Mouse (Mus musculus): ENCODE data around the gene Rai1. TPM values are rescaled to one million over a fixed set of nuclear protein-coding genes. Genes with fewer than 3 reads are reported as not detected.

The Rai1 gene
- total RNA-seq, 4 experiments from 2014 or later = 46.6 to 87.7 (median 60.0) TPM

DNA sequence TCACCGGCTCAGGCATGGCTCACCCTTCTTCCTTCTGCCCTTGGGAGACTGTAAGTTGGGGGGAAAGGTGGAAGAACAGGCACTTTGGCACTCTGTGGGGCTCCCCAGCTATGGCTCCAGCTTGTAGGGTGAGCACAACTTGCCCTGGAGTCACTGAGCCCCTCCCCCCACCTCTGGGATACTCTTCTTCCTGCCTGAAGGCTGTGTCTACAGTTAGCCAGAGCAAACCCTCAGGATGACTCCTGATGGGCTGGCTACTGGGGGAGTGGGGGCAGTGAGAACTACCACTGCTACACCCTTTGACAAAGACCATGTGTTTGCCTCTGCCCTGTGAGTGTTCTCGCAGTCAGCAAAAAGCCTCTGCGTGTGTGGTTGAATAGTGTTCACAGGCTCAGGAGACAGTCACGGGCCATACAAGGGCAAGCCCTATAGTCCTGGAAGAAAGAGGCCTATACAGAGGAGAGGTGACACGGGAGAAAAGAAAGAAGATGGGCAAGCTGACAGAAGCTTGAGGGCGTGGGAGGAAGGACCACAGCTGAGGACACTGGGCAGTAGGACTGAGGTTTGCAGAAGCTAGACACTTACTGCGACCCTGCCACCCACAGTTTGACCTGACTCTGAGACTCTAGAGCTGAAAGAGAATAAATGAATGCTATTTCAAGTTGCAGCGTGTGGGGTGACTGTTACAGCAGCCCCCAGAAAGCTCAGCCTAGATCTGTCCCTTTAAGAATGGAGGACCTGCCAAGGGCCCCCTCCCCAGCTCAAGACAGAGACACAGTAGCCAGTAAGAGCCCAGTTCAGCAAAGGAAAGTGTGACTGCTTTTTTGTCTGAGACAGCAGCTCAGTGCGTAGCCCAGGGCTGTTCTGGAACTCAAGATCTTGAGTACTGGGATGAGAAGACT, 9.7 kb upstream of the Rai1 start:
- no peak for DNase-seq

DNA sequence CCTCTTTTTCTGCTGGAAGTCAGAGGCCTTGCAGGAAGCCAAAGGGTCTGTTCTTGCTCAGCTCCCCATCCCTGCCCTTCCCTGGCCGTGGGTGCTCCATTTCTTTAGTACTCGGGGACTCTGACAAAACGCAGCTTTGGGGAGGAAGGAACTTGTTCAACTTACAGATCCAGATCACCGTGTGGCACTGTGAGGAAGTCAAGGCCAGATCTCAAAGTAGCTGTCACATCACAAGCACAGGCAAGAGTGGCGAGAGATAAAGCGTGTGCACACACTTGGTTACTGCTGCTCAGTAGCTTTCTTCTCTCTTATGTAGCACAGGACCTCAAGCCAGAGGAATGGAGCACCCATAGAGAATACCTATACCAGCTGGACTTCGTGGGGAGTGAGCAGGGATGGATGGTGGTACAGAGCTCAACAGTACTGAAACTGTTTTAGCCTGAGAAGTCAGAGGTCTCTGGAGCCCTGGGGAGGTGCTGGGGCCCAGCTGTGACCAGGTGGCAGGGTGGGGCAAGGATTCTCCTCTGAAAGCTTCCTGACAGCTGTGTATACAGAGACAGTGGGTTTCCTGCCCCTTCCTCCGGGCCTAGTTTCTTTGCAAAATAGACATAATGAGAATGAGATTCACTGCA, 5.1 kb upstream of the Rai1 start:
- DNase-seq = no peak

DNA sequence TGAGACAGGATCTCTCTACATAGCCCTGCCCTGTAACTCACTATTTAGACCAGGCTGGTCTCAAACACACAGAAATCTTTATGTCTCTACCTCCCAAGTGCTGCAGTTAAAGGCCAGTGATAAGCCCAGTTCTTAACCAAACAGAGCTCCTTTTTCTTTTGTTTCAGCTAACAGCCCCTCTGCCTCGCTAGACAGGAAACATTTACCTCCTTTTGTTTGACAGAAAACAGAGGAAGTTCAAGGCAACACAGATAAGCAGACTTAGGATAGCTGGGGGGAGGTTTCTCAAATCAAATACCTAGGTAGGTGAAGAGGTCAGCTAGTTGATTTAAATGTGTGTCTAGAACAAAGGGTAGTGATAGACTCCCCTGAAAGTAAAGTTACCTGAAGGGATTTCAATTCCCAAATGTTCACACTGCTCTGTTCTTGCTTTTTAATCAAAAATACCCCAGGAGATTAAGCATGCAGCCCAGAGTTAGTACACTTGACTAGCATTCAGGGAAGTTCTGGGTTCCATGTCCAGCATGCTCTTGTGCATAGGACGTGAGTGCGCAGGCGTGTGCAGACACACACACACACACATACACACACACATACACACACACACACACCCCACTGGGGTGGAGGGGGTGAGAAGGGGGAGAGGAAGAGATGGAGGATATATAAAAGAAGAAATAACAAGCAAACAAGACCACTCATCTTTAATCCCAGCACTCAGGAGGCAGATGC, 3.8 kb upstream of the Rai1 start:
- no peak for DNase-seq

DNA sequence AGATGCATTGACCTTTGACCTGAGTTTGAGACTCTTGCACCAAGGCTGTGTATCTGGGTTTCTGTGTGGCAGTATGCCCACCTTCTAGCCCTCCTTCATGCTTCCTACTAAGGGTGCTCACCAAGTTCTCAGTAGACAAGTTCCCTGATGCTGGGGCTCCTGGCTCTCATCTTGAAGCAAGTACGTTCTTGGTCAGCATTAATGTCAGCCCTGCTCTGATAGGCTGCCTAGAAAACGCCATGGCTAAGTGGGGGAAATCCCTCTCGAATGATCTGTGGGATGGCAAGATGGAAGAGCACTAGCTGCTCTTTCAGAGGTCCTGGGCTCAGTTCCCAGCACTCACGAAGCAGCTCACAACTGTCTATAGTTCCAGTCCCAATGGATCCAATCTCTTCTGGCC, 2.8 kb upstream of the Rai1 start:
- DNase-seq = no peak

DNA sequence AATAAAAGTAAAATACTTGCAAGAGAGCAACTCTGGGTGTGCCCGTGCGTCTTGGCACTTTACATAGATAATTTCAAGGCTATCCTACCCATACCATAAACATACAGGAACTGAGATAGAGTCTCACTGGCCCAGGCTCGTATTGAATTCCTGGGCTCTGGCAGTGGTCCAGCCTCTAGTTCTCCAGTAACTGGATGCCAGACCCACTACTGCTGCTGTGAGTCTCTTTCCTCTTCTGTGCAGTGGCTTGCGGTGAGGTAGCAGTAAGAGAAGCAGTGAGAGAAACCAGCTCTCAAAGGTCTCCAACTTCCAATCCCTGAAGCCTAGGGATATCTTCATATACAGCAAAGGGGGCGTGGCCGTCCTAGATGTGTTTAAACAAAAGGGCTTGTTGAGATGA, 2.1 kb upstream of the Rai1 start:
- no peak for DNase-seq

DNA sequence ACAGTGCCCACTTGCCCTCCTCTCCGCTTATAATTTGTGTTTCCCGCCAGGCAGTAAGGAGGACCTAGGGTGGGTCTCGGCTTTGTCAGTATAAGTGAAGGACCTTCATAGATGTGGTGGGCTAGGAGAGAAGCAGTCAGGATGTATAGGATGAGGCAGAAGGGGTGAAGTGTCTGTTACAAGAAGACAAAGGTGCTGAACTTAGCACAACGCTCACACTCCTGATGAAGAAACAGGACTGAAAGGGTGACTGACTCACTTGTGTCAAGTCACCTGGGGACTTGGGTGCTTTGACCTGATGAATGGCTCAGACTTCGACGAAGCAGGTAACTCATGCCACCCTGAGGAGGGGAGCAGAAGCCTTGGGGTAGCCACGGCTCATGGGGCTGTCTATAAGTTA, 1.2 kb upstream of the Rai1 start:
- DNase-seq = no peak

DNA sequence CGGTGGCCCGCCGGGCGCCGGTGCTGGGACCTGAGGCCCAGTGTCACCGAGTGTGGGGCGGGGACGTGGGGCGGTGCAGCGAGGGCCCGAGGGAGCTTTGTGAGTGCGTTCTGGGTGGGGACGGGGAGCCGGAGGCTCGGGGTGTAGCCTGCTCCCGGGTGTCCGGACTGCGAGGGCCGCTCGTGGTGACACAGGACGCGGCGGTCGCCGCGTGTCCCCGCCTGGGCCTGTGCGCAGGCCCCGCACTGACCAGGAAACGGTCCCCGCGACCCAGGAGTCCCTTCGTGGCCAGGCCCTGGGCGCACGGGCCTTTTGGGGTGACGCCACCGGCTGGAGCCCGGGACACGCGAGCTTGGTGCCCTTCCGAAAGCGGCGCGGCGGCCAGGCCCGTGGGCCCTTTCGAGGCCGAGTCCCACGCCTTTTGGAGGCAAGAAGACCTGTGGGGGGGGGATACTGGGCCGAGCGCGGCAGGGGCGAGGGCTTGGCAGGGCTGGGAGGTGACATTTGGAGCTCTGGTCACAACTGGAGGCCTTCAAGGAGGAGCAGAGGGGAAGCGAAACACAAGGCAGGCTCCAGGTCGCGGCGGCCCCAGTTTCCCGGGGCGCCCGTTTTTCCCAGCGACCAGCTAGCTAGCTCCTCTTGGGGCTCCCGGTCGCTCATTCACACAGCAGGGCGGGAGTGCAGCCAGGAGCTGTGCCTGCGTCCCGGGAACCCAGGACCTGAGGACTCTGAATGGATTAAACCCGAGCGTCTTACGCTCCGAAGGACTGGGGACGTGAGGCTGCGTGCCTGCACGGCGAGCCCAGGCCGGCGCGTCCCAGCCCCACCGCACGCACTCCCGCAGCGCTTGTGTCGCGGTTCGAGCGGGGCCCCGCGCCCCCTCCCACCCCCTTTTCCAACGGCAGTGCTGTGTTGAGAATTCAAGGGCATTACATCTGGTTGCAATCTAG, 1.1 kb downstream of the Rai1 start:
- peak; percentile 69 for DNase-seq

DNA sequence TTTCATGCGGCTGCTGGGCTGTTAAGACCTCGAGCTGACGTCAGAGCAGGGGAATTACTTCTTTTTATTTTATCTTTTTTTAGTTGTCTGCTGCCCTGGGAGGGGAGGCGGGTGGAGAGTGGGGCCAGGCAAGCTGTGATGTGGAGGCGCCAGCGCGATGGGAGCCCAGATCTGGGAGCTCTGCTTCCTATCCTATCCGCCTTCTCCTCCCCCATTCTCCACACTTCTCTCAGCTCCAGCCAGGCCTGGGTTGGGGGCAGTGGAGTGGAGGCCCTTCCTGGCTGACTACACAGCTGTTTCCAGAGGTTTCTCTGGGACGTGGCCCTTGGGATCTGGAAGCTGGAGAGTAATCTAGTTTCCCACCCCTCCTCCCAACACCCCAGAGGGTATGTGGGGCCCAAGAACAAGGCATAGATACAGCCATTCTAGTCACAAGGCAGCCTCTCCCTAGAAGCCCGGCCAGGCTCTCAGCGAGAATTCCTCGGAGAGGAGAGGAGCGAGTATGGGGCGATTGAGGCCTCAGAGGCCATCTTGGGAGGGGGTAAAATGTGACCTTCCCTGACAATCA, 1.8 kb downstream of the Rai1 start:
- DNase-seq = peak; percentile 53

DNA sequence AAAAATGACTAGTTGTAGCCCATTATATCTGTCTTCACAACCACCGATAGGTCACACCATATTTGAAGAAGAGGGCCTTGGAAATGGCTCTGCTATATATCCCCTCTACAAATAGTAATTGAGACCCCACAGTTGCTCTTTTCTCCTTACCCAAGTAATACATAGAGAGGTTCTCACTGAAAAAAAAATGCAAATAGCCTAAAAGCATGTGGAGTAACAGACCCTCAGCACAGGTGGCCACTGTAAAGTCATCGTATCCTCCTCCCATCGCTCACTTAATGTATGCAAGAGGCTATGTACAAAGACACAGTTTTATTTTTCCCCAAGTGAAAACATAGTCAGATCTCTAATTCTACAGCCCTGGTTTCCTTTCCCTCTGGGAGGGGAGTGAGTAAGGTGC, 2.6 kb downstream of the Rai1 start:
- no peak for DNase-seq

DNA sequence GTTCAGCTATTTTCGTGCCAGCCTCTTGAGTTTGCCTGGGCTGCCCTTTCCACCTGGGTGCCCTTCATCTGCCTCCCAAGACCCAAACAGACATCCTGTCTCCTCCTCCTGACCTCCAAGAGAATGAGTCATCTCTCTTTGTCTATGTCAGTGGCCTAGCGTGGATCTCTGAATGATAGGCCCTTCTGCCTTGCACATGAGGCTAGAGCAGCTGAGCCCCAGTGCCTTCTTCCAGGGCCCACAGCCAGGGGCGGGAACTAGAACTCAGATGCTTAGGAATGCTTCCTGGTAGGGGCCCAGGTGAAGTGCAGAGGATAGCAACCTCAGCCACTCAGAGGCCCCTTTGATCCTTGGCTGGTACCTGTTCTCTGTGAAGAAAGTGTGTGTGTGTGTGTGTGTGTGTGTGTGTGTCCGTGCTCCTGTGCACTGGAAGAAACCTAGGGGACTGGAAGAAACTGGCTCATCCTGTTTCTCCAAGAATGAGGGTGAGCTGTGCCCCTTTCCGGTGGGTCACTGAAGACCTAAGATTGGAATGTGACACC, 3.9 kb downstream of the Rai1 start:
- peak; percentile 65 for DNase-seq

DNA sequence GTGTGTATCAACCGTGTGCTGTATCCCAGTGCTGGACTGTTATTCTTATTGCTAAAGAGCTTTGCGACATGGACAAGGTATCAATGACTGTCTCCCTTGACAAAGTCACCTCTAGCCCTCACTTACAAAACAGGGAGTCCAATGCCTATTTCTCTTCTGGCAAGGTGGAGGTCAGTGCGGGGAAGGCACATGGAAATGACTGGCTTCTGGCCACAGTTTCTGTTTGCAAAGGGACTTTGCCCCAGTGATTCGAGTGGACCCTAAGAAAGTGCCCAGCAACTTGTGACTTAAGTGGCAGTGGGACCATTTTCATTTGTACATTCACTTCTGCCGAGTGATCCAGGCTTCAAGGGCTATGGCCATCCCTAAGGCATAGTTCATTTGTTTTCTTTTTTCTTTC, 5.6 kb downstream of the Rai1 start:
- DNase-seq = no peak

DNA sequence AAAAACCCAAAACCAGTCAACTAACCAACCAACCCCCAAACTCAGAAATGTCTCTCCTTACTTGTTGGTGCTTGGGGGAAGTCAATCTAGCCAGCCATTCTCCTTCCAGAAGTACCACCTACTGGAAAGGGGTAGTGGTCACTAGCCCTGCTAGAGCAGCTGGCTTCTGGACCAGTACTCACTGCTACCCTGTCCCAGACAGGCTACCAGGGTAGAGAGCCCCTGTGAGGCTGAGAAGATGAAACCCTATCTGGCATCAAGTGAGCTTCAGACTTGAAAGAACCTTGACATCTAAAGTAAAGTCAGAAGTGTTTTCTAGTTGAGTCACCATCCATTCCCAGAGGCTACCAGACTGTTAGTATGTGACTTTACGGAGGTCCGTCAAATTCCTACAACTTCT, 6.8 kb downstream of the Rai1 start:
- DNase-seq = no peak

DNA sequence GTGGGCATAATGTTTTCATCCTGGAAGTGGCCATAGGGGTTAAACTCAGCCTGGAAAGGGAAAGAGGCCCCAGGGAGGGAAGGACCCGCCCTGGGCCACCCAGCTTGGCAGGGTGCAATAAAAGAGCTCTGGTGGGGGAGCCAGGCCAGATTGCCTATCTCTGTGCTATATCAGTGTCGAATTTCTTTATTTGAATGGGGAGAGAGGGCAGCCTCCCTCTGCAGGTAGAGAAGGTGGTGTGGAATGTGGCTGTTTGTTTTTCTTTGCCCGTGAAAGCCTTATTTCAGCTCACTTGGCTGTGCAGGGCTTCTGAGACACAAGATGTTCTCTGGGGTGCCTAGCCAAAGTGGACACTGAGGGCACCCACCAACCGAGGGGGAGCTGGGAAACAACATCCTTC, 8.8 kb downstream of the Rai1 start:
- DNase-seq = no peak

DNA sequence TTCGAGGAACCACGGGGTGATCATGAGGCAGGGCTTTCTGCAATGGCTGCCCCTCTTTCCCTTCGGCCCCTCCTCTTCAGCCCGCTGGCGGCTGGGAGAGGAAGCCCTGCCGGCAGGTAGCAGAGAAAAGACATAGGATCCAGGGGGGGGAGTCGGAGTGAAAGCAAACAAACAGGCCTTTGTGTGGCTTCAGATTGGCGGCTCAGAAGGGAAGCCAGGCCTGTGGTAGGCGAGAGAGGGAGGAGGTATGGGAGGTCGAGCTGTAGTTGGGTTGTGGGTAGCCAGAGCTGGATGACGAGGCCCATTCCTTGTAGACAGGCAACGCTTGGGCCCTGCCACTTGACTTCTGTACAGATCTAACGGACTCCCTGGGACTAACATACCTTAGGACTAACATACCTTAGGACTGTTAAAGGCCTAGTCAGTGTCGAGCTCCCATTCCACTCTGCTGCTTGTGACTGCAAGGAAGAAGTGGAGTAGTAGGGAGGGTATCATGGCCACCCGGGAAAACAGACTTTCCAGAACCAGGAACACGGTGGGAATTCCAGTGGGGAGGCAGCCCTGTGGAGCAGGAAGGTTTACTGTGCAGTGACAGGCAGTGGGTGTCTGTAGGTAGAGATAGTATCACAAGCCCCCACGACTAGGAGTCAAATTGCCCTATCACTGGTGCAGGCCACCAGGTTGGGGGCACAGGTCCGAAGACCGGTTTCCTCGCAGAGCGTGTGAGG, 9.6 kb downstream of the Rai1 start:
- DNase-seq = peak; percentile 35

DNA sequence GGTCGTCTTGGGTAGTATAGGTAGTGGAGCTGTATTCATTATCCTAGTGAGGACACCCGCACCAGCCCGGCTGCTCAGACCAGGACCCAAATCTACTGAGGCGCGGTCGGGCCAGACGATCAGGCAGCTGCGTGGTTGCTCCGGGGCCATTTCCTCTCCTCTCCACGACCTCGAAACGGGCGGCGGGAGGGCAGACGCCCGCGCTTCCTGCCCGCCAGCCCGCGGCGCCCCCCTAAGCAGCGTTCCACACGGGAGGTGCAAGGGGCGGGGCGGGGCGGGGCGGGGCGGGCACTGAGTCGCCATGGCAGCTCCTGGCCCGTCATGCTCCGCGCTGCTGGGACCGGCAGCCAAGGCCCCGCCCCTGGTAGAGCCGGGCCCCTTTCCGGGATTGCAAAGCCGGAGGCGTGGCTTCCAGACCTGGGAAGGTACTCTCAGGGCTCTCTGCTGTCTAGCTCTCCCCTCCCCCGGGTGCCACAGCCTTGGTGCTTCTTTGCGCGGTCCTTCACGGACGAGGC, 10.3 kb downstream of the Rai1 start:
- DNase-seq = peak; percentile 96

DNA sequence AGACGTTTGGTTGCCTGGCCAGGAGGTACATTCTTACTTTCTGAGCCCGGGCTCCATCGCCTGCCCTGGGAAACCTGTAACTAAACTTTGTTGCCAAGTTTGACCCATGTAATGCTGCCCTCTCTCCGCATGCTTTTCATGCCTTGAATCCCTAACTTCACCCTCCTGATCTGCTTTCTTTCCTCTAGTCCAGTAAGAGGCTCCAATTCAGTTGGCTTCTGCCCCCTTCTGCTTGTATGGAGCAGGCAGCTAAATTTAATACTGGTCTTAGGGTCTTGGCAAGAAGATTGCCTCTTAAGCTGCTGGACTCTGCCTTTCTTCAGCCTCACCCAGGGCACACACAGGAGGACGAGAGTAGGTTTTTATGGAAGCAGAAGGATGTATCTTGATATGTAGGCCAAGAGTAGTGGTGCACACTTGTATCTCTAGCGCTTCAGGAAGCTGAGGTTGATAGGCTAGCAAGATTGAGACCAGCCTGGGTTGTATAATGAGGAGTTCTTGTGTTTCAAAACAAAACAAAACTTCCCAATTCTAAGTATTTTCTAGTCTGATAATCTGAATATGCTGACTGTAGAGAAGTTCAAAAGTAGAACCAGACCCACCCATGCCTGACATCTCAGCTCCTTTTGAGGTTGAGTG, 10.9 kb downstream of the Rai1 start:
- DNase-seq = no peak

DNA sequence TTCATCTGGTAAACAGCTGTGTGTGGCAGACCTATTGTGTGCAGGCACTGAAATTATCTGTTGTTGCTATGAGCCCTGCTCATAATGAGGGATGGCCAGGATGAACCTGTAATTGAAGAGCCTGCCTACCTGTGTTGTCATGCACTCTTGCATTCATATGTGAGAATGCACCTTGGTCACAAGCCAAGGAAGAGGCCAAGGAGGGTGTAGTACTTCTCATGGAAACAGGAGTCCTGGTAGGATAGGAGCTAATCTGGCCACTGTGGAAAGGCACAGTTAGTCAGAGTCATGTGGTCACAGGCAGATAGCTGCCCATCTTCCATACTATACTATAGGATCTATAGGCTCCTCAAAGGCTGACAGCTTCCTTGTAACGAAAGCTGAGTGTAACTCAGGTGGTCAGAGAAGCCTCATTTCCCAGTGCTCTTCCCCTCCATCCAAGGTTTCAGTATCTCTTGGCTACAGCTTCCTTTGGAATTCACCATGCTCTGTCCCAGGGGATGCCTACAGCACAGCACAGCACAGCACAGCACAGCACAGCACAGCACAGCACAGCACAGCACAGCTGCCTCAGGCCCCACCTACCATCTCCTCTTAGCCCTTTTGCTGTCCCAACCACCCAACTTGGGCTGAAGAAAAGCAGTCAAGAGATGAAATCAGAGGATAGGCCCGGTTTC, 15.9 kb downstream of the Rai1 start:
- DNase-seq = no peak

DNA sequence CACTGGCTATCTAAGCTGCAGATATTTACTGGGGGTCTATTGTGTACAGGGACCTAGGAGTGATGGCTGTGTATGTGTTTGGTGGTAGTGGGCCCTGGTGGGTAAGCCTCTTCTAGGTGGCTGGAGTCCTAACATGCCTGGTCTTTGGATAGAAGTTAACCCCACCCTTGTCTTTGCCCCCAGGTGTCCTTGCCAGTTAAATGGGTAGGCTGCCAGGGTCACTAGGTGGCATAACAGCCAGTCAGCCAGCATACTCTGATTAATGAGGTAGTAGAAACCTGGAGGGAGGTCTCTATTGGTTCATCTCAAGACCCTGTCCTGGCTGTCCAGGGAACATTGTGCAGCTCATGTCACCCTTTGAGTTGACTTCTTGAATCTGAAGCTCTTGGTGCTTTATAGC, 17.8 kb downstream of the Rai1 start:
- no peak for DNase-seq

DNA sequence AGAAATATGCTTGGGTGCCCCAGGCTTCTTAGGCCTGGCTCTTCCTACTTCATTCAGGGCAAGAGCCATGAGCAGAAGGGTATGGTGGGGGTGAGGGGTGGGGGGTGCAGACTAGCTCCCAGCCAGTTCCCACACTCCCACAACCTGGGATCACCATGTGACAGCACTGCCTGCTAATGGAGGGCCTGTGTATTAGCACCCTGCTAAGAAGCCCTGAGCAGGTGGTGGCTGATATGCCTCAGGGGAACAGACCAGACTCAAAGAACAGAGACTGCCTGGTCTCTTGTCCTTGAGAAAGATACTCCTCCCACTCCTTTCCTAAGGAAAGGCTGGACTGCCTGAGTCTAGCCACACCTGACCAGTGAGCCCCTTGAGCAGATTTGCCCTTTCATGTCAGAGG, 22.2 kb downstream of the Rai1 start:
- DNase-seq = no peak

All from adrenal gland, adult 8-10 months (tissue).